Mouse (Mus musculus) C2C12 (cell line): ENCODE measurements around the gene Olfr1200. TPM values are rescaled to one million over a fixed set of nuclear protein-coding genes. Genes with fewer than 3 reads are reported as not detected.

Experiments used
- H3K27me3 ChIP-seq: one replicate; pipeline ENCODE4 v1.6.1; 2011; ENCODE audit not compliant: control insufficient read depth, insufficient read depth, insufficient read length
- H3K36me3 ChIP-seq: one replicate; pipeline ENCODE4 v1.6.1; 2011; ENCODE audit not compliant: control insufficient read depth, insufficient read depth
- H3K4me3 ChIP-seq: one replicate; pipeline ENCODE4 v1.5.1; 2011; ENCODE audit warnings: mild to moderate bottlenecking, control low read depth; ENCODE audit not compliant: poor library complexity, insufficient read depth, severe bottlenecking
- H3K79me2 ChIP-seq: one replicate; pipeline ENCODE4 v1.6.1; 2011; ENCODE audit not compliant: control insufficient read depth, insufficient read depth
- H3K79me3 ChIP-seq: one replicate; pipeline ENCODE4 v1.6.1; 2011; ENCODE audit warnings: low read depth, control low read depth
- H3ac ChIP-seq: one replicate; pipeline ENCODE3; 2011; ENCODE audit warnings: low read depth; ENCODE audit not compliant: control insufficient read depth, insufficient read length
- FOSL1 ChIP-seq: IDR thresholded peaks from one replicate; pipeline ENCODE4 v1.8.0; 2011; ENCODE audit warnings: mild to moderate bottlenecking, low read length; ENCODE audit not compliant: poor library complexity, insufficient read depth, severe bottlenecking
- MAX ChIP-seq: IDR thresholded peaks from one replicate; pipeline ENCODE4 v1.6.1; 2011; ENCODE audit warnings: mild to moderate bottlenecking, control low read depth
- MYOD1 ChIP-seq: IDR thresholded peaks from one replicate; pipeline ENCODE4 v1.6.1; 2011; ENCODE audit warnings: low read depth; ENCODE audit not compliant: control insufficient read depth, insufficient read length
- MYOG ChIP-seq: IDR thresholded peaks from one replicate; pipeline ENCODE4 v1.6.1; 2011; ENCODE audit not compliant: control insufficient read depth, insufficient read length; ENCODE audit errors: extremely low read depth
- USF1 ChIP-seq: IDR thresholded peaks from one replicate; pipeline ENCODE4 v1.6.1; 2011; ENCODE audit warnings: low read depth, mild to moderate bottlenecking, control low read depth, moderate library complexity
- polyA plus RNA-seq: library from polyadenylated mRNA; unstranded; fragments of >200 nt; fragmentation: generic; extraction: Trizol; gene quantifications from one replicate; pipeline ENCODE4 v1.2.1, GENCODE M21; 2012; ENCODE audit warnings: missing spikeins

Olfr1200 gene
- polyA plus RNA-seq, 1 experiment = not detected

DNA sequence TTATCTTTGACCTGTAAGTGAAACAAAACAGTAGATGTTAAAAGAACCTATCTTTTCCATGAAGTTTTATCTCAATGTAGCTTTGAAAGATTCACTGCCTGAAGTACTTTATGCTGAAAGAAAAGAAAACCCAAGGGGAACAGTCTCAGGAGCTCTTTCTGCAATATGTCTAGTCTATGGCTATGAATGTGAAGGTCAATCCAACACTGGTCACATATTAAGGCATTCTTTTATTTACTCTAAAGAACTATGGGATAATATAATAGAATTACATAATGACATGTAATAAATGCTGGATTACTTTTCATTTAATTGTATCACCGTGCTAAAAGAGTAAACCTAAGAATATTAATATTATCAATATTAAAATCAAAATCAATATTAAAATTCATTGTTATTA, 38.0 kb downstream of the Olfr1200 start, which contains the start of gene Olfr1197:
Gene Olfr1197 (minus strand): TSS at position 101 of the 400 bp plus-strand sequence.
- Histone ChIP-seq H3K79me2 (no peaks in the 10 kb centered on the region), H3K79me3 (no peaks in the 10 kb centered on the region), H3K4me3 (no peak within 1 kb of the TSS), H3ac (no peak within 1 kb of the TSS), H3K27me3 (no peaks in the 10 kb centered on the region), H3K36me3 (no peaks in the 10 kb centered on the region)
- TF ChIP-seq MAX = no peak
- TF ChIP-seq MYOD1 = no peak
- no peak for TF ChIP-seq MYOG
- no peak for TF ChIP-seq USF1
- TF ChIP-seq FOSL1 = no peak

Other genes with a start within 250 kb of the Olfr1200 start
- not detected for gene Olfr1188, start 213.6 kb downstream of the Olfr1200 start, polyA plus RNA-seq
- not detected for gene Olfr1189, start 184.0 kb downstream of the Olfr1200 start, polyA plus RNA-seq
- not detected for gene Olfr1191-ps1, start 129.9 kb downstream of the Olfr1200 start, polyA plus RNA-seq
- gene Olfr1192-ps1, start 122.0 kb downstream of the Olfr1200 start, polyA plus RNA-seq = not detected
- not detected for gene Olfr1193, start 94.9 kb downstream of the Olfr1200 start, polyA plus RNA-seq
- gene Olfr1195, start 81.3 kb downstream of the Olfr1200 start, polyA plus RNA-seq = not detected
- not detected for gene Olfr1196, start 65.9 kb downstream of the Olfr1200 start, polyA plus RNA-seq
- gene Olfr1197, start 38.1 kb downstream of the Olfr1200 start, polyA plus RNA-seq = not detected
- not detected for gene Olfr1198, start 19.1 kb downstream of the Olfr1200 start, polyA plus RNA-seq
- gene Olfr1199, start 10.0 kb downstream of the Olfr1200 start, polyA plus RNA-seq = not detected
- gene Olfr1201, start 22.5 kb upstream of the Olfr1200 start, polyA plus RNA-seq = not detected
- gene Olfr1202, start 44.0 kb upstream of the Olfr1200 start, polyA plus RNA-seq = not detected
- not detected for gene Olfr1205, start 59.2 kb upstream of the Olfr1200 start, polyA plus RNA-seq
- not detected for gene Olfr1204, start 78.8 kb upstream of the Olfr1200 start, polyA plus RNA-seq
- gene Olfr1206, start 92.7 kb upstream of the Olfr1200 start, polyA plus RNA-seq = not detected
- not detected for gene Olfr1208, start 131.8 kb upstream of the Olfr1200 start, polyA plus RNA-seq
- gene Olfr1209, start 144.7 kb upstream of the Olfr1200 start, polyA plus RNA-seq = not detected
- gene Olfr1211, start 167.6 kb upstream of the Olfr1200 start, polyA plus RNA-seq = not detected
- gene Olfr1212, start 183.5 kb upstream of the Olfr1200 start, polyA plus RNA-seq = not detected
- not detected for gene Gm13762, start 209.8 kb upstream of the Olfr1200 start, polyA plus RNA-seq
- gene Olfr1214, start 222.2 kb upstream of the Olfr1200 start, polyA plus RNA-seq = not detected
- not detected for gene Olfr1215, start 236.5 kb upstream of the Olfr1200 start, polyA plus RNA-seq
- gene Olfr1216, start 247.9 kb upstream of the Olfr1200 start, polyA plus RNA-seq = not detected